Mouse (Mus musculus) myocyte (in vitro differentiated cells): Measurements from ENCODE around the gene Ciart.

Experiments
- E2F4 ChIP-seq: IDR thresholded peaks from one replicate; pipeline ENCODE4 v1.6.1; 2011; ENCODE audit warnings: mild to moderate bottlenecking, control low read depth, moderate library complexity; ENCODE audit not compliant: insufficient read depth
- POLR2A ChIP-seq: IDR thresholded peaks from one replicate; pipeline ENCODE4 v1.6.1; 2011; ENCODE audit warnings: low read depth, mild to moderate bottlenecking, control low read depth, moderate library complexity; ENCODE audit not compliant: insufficient read length
- POLR2AphosphoS2 ChIP-seq: IDR thresholded peaks from one replicate; pipeline ENCODE4 v1.6.1; 2011; ENCODE audit warnings: low read depth, control low read depth; ENCODE audit not compliant: insufficient read length
- REST ChIP-seq: IDR thresholded peaks from one replicate; pipeline ENCODE4 v1.6.1; 2011; ENCODE audit warnings: mild to moderate bottlenecking, control low read depth, moderate library complexity; ENCODE audit not compliant: insufficient read depth, insufficient read length
- SRF ChIP-seq: IDR thresholded peaks from one replicate; pipeline ENCODE4 v1.6.1; 2011; ENCODE audit warnings: low read depth; ENCODE audit not compliant: control insufficient read depth, insufficient read length
- USF1 ChIP-seq: IDR thresholded peaks from one replicate; pipeline ENCODE4 v1.6.1; 2011; ENCODE audit warnings: low read depth, mild to moderate bottlenecking, control low read depth, moderate library complexity

DNA sequence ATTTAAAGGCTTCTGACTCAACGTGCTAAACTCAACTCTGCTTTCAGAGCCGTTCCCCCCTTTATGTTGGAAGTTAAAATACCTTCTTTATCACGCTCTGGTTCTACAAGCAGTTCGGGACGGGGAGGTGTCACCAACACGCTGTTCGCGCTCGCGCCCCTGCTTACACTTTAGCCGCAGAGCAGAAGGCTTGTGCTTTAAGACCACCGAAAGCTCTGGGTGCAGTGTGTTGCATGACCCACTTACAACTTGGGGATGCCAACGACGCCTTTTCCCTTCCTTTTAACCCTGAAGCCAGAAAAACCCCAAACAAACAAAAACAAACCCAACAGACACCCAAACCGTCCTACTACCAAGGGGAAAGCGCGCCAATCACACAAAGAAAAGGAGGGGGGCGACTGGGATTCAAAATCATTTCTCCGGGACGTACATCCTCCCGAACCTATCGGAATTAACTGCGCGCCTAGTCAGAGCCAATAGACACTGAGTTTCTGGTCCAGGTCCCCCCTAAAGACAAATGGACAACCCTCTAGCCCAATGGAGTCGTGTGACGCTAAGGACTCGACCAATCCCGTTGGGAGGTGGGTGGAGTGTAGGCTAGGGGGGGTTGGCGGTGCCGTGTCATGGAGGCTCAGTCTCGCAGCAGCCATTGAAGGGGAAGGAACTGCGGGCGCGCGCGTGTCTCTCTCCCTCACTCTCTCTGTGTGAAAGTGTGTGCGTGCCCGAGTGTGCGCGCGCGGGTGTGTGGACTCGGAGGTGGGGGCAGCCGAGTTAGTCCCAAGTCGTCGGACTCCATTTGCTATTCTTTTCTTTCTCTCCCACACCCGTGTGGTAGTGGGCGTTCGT, 46.8 kb upstream of the Ciart start, which contains the start of gene Anp32e:
- TF ChIP-seq E2F4 (peak; percentile 89), SRF (peak; percentile 53), REST (peak; percentile 77), POLR2A (peak; percentile 98), POLR2AphosphoS2 (peak; percentile 95), USF1 (no peak)
